Mouse (Mus musculus): Measurements from ENCODE around the gene Foxp4. TPM values are rescaled to one million over a fixed set of nuclear protein-coding genes. Genes with fewer than 3 reads are reported as not detected.
A peak's percentile ranks its signal among the peaks of the same experiment; 100 is the strongest.

The Foxp4 gene
- polyA plus RNA-seq, 1 experiment: 29.5 TPM

- Histone ChIP-seq H3K27ac (ENCODE audit: insufficient read depth, low read length) (no peak overlapping the region), H3K4me1 (ENCODE audit: control insufficient read depth, insufficient read depth, low read length) (peaks cover 8% of the 10 kb centered on the region), H3K4me3 (ENCODE audit: insufficient read depth, low read length) (no peak overlapping the region)
- TF ChIP-seq POLR2A (IDR thresholded peaks at IDR 0.05; ENCODE audit: low read depth, low read length) (no peak), CTCF (IDR thresholded peaks at IDR 0.05; ENCODE audit: borderline replicate concordance, insufficient read depth, low read length) (no peak)
Observed at GRCm38 (mm10) chr17:47879207-47879606, 45.2 kb downstream of the Foxp4 start.

DNA sequence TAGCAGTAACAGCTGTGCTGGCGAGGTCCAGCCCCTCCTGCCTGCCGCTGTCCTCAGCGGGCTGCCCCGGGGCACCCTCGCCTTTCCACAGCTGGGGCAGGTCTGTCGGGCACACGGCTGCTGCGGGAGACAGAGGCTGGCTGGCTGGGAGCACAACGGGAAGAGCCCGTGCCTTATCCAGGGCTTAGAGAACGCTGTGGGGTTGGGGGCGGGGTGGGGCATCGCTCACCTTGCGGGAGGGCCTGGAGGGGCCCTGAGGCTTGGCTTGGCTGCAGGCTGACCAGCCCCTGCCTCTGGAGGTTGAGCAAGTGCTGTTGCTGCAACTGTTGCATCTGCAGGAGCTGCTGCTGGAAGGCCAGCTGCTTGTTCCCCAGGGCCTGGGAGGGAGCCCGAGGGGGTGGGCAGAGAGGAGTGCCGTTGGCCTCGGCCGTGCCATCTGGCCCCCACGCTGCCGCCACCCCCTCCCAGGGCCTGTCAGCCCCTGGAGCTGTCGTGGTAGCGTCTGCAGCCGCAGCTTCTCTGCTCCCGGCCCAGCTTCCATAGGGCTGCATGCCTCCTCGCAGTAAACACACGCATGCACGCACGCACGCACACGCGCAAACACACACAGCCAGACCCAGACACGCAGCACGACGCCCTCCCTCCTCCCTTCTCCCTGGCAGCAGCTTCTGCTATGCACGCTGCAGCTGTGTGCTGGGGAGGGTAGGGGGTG is 45.9 kb downstream of the Foxp4 start:
- Histone ChIP-seq H3K27ac (ENCODE audit: insufficient read depth, low read length) (no peak overlapping the region), H3K4me1 (ENCODE audit: control insufficient read depth, insufficient read depth, low read length) (peaks cover 8% of the 10 kb centered on the region), H3K4me3 (ENCODE audit: insufficient read depth, low read length) (no peak overlapping the region)
- no peak for TF ChIP-seq POLR2A (IDR thresholded peaks at IDR 0.05; ENCODE audit: low read depth, low read length)

- TF ChIP-seq CTCF (IDR thresholded peaks at IDR 0.05; ENCODE audit: borderline replicate concordance, insufficient read depth, low read length): no peak
- no peak for TF ChIP-seq POLR2A (IDR thresholded peaks at IDR 0.05; ENCODE audit: low read depth, low read length)
- H3K4me1 ChIP-seq (ENCODE audit: control insufficient read depth, insufficient read depth, low read length): peaks cover 8% of the 10 kb centered on the region
- H3K27ac ChIP-seq (ENCODE audit: insufficient read depth, low read length): no peak overlapping the region
- H3K4me3 ChIP-seq (ENCODE audit: insufficient read depth, low read length): no peak overlapping the region
Observed at GRCm38 (mm10) chr17:47877715-47878377, 46.6 kb downstream of the Foxp4 start.

GRCm38 (mm10) chr17:47876776-47877714 is 47.4 kb downstream of the Foxp4 start:
- TF ChIP-seq POLR2A (IDR thresholded peaks at IDR 0.05; ENCODE audit: low read depth, low read length) (no peak), CTCF (IDR thresholded peaks at IDR 0.05; ENCODE audit: borderline replicate concordance, insufficient read depth, low read length) (no peak)
- Histone ChIP-seq H3K27ac (ENCODE audit: insufficient read depth, low read length) (no peak overlapping the region), H3K4me3 (ENCODE audit: insufficient read depth, low read length) (no peak overlapping the region), H3K4me1 (ENCODE audit: control insufficient read depth, insufficient read depth, low read length) (peaks cover 5% of the 10 kb centered on the region)

DNA sequence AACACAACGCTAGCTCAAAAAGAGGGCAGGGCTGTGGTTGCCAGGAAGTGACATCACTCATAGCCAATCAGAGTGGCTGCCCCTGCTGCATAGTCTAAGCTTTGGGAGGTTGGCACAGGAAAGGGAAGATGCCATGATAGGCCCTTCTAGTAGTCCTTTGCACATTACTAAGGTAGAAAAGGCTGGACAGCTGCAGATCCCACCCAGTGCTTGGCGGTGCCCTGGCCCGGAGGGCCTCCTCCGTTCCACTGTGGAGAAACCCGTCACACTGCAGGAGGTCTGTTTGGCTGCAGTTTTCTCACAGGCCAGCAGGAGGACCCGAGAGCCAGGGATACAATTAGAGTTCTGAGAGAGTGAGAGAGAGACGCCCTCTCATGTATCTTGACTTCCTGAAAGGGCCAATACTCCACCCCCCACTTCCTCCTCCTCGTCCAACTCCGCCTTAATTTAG is 51.1 kb downstream of the Foxp4 start:
- Histone ChIP-seq H3K4me3 (ENCODE audit: insufficient read depth, low read length) (no peak overlapping the region), H3K4me1 (ENCODE audit: control insufficient read depth, insufficient read depth, low read length) (no peaks in the 10 kb centered on the region), H3K27ac (ENCODE audit: insufficient read depth, low read length) (no peak overlapping the region)
- peak; percentile 48 for TF ChIP-seq CTCF (IDR thresholded peaks at IDR 0.05; ENCODE audit: borderline replicate concordance, insufficient read depth, low read length)
- TF ChIP-seq POLR2A (IDR thresholded peaks at IDR 0.05; ENCODE audit: low read depth, low read length): no peak

- Histone ChIP-seq H3K27ac (ENCODE audit: insufficient read depth, low read length) (no peak overlapping the region), H3K4me1 (ENCODE audit: control insufficient read depth, insufficient read depth, low read length) (no peaks in the 10 kb centered on the region), H3K4me3 (ENCODE audit: insufficient read depth, low read length) (no peak overlapping the region)
- TF ChIP-seq POLR2A (IDR thresholded peaks at IDR 0.05; ENCODE audit: low read depth, low read length): no peak
- TF ChIP-seq CTCF (IDR thresholded peaks at IDR 0.05; ENCODE audit: borderline replicate concordance, insufficient read depth, low read length): no peak
Observed at GRCm38 (mm10) chr17:47872311-47873011, 52.0 kb downstream of the Foxp4 start.

- Histone ChIP-seq H3K27ac (ENCODE audit: insufficient read depth, low read length) (no peak overlapping the region), H3K4me1 (ENCODE audit: control insufficient read depth, insufficient read depth, low read length) (no peaks in the 10 kb centered on the region), H3K4me3 (ENCODE audit: insufficient read depth, low read length) (no peak overlapping the region)
- TF ChIP-seq POLR2A (IDR thresholded peaks at IDR 0.05; ENCODE audit: low read depth, low read length): no peak
- no peak for TF ChIP-seq CTCF (IDR thresholded peaks at IDR 0.05; ENCODE audit: borderline replicate concordance, insufficient read depth, low read length)
Observed at GRCm38 (mm10) chr17:47869874-47870273, 54.6 kb downstream of the Foxp4 start.

DNA sequence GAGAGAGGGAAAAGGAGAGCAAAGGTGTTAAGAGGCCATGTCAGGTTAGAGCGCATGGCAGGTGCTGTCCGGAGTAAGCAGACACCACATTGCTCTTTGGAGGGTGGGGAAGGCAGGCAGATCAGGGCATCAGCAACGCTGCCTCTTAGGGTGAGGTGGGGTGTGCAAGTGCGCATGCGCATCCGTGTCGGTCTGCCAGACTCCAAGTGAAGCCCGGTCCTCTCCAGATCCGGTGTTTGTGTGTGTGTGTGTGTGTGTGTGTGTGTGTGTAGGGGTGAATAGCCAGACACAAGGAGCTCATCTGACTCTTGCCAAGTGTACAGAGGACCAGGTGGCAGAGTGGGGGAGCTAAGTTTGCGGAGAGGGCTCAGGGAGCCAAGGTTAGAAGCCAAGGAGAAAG is 58.4 kb downstream of the Foxp4 start:
- H3K4me3 ChIP-seq (ENCODE audit: insufficient read depth, low read length): no peak overlapping the region
- no peaks in the 10 kb centered on the region for H3K4me1 ChIP-seq (ENCODE audit: control insufficient read depth, insufficient read depth, low read length)
- H3K27ac ChIP-seq (ENCODE audit: insufficient read depth, low read length): no peak overlapping the region
- TF ChIP-seq POLR2A (IDR thresholded peaks at IDR 0.05; ENCODE audit: low read depth, low read length): no peak
- TF ChIP-seq CTCF (IDR thresholded peaks at IDR 0.05; ENCODE audit: borderline replicate concordance, insufficient read depth, low read length): no peak

DNA sequence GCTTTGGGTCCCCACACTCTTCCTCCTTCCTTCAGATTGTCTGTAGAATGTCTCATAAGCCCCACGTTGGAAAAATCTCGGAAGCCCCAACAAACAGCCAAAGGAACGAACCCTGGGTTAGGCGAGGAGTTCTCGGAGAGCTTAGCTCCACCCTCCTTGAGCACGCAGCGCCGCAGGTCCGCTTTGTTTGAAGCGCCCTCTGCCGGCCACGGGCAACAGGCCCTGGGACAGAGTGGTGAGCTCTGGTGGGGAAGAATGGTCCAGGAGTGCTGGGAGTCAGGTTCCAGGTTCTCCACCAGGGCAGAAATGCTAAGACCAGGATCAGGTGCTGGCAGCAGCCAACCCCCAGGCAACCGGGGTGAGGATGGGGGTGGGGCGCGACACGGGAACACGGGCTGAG is 59.9 kb downstream of the Foxp4 start:
- TF ChIP-seq CTCF (IDR thresholded peaks at IDR 0.05; ENCODE audit: borderline replicate concordance, insufficient read depth, low read length) (peak; percentile 91), POLR2A (IDR thresholded peaks at IDR 0.05; ENCODE audit: low read depth, low read length) (no peak)
- no peak overlapping the region for H3K27ac ChIP-seq (ENCODE audit: insufficient read depth, low read length)
- H3K4me1 ChIP-seq (ENCODE audit: control insufficient read depth, insufficient read depth, low read length): no peaks in the 10 kb centered on the region
- H3K4me3 ChIP-seq (ENCODE audit: insufficient read depth, low read length): no peak overlapping the region

Data from embryonic fibroblast, embryonic 13.5 days (primary cell).